Mouse (Mus musculus): ENCODE measurements around the gene Olfr1134. TPM values are rescaled to one million over a fixed set of nuclear protein-coding genes. Genes with fewer than 3 reads are reported as not detected.
"Not testable (repeated sequence)": the region's sequence is repeated elsewhere in the genome, so short reads cannot be mapped to it uniquely, and the experiment has no call there.

Olfr1134 gene
- not detected for total RNA-seq (2021)

DNA sequence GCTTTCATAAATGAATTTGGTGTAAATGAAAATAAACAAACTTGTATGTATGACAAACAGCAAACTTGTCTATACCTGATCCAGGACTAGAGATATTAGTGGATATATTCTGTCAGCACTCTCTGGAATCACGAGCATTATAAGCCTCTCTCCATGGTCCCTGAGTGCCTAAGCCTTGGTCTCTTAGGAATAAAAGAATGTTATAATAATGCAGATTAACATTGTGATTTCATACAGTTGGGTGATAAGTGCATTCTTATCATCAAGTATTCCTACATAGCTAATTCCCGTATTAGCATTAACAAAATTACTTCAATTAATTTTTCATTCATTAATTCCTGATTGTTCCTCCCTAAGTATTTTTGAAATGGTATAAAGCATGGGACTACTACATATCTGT lies at the start of gene Olfr1134:
Olfr1134 (minus strand) TSS at position 101 of the 400 bp plus-strand sequence.
- intact Hi-C loops (cut with DNase I) = no loop called here
- DNase-seq (ENCODE audit: extremely low spot score in 1 of 2, low spot score in 2 of 2) = no peak

DNA sequence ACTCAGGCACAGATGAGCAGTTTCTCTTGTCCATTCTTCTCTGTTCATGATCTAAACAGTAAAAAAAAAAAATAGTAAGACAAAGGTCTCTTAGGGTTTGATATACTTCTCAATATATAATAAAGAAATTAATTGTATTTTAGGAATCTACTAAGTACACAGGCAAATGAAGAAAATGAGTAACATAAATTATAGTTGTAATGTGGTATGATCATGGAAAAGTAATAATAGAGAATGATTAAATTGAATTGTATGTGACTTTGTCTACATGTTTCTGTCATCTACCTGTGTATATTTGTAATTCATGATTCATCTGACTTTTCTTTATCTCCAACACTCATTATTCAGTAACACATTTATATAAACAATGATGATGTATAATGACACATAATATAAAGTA lies 35.6 kb upstream of the Olfr1134 start, which contains the start of gene Olfr1136:
Olfr1136 (minus strand) TSS at position 101 of the 400 bp plus-strand sequence.
- intact Hi-C loops (cut with DNase I) = no loop called here
- no peak for DNase-seq (ENCODE audit: extremely low spot score in 1 of 2, low spot score in 2 of 2)

- no peak for DNase-seq (ENCODE audit: extremely low spot score in 1 of 2, low spot score in 2 of 2)
- intact Hi-C loops (cut with DNase I) = no loop called here
Measured at GRCm38 (mm10) chr2:87673564-87673963, 15.3 kb upstream of the Olfr1134 start, which contains the start of gene Olfr1135. Gene Olfr1135 (minus strand): TSS chr2:87673664.

DNA sequence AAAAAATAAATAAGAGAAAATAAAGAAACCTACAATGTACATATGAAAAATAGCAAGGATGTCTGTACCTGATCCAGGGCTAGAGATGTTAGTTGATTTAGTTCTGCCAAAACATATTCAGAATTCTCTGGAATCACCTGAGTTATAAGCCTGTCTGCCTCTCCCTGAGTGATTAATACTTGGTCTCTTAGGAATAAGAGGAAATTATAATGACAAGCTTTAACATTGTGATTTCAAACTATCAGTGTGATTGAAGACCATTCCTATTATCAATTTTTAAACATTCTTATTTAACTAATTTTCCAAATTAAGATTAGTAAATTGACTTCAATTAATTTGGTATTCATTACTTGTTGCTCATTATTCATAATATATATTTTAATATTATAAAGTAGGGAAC lies 11.0 kb downstream of the Olfr1134 start, which contains the start of gene Olfr1133:
Olfr1133 (minus strand) TSS at position 101 of the 400 bp plus-strand sequence.
- intact Hi-C loops (cut with DNase I) = no loop called here
- DNase-seq (ENCODE audit: extremely low spot score in 1 of 2, low spot score in 2 of 2) = no peak

GRCm38 (mm10) chr2:87642441-87642840 lies 15.8 kb downstream of the Olfr1134 start:
- intact Hi-C loops (cut with DNase I) = no loop called here
- no peak for DNase-seq (ENCODE audit: extremely low spot score in 1 of 2, low spot score in 2 of 2)

- intact Hi-C loops (cut with DNase I) = no loop called here
Measured at GRCm38 (mm10) chr2:87637435-87637834, 20.8 kb downstream of the Olfr1134 start, which contains the start of gene Olfr1132. Gene Olfr1132 (minus strand): TSS chr2:87637535.

GRCm38 (mm10) chr2:87626804-87627203 lies 31.5 kb downstream of the Olfr1134 start, which contains the start of gene Olfr1131:
Gene Olfr1131 (plus strand): TSS chr2:87627104.
- DNase-seq (ENCODE audit: extremely low spot score in 1 of 2, low spot score in 2 of 2) = no peak
- intact Hi-C loops (cut with DNase I) = no loop called here

More at GRCm38 (mm10) chr2:87637435-87637834, 20.8 kb downstream of the Olfr1134 start, which contains the start of gene Olfr1132:
- DNase-seq (ENCODE audit: extremely low spot score in 1 of 2, low spot score in 2 of 2) = no peak

GRCm38 (mm10) chr2:87605912-87606311 lies 52.3 kb downstream of the Olfr1134 start, which contains the start of gene Olfr1130:
Gene Olfr1130 (plus strand): TSS chr2:87606212.
- intact Hi-C loops (cut with DNase I); DNase-seq (ENCODE audit: extremely low spot score in 1 of 2, low spot score in 2 of 2): not testable (repeated sequence)

Other genes with a start within 250 kb of the Olfr1134 start
- gene Olfr1123, start 241.8 kb downstream of the Olfr1134 start, total RNA-seq (2021) = not detected
- not detected for gene Olfr1124, start 228.2 kb downstream of the Olfr1134 start, total RNA-seq (2021)
- not detected for gene Olfr1126, start 204.5 kb downstream of the Olfr1134 start, total RNA-seq (2021)
- not detected for gene Pramel7, start 161.4 kb downstream of the Olfr1134 start, total RNA-seq (2021)
- gene Pramel6, start 151.9 kb downstream of the Olfr1134 start, total RNA-seq (2021) = not detected
- not detected for gene Olfr153, start 126.7 kb downstream of the Olfr1134 start, total RNA-seq (2021)
- not detected for gene Olfr1128, start 112.9 kb downstream of the Olfr1134 start, total RNA-seq (2021)
- gene Olfr1129, start 84.6 kb downstream of the Olfr1134 start, total RNA-seq (2021) = not detected
- gene Olfr1130, start 52.2 kb downstream of the Olfr1134 start, total RNA-seq (2021) = not detected
- not detected for gene Olfr1131, start 31.4 kb downstream of the Olfr1134 start, total RNA-seq (2021)
- gene Olfr1132, start 20.9 kb downstream of the Olfr1134 start, total RNA-seq (2021) = not detected
- gene Olfr1133, start 11.1 kb downstream of the Olfr1134 start, total RNA-seq (2021) = not detected
- not detected for gene Olfr1135, start 15.2 kb upstream of the Olfr1134 start, total RNA-seq (2021)
- gene Olfr1136, start 35.5 kb upstream of the Olfr1134 start, total RNA-seq (2021) = not detected
- not detected for gene Olfr1137, start 54.7 kb upstream of the Olfr1134 start, total RNA-seq (2021)
- gene Olfr1138, start 81.5 kb upstream of the Olfr1134 start, total RNA-seq (2021) = not detected
- not detected for gene Olfr1140, start 85.3 kb upstream of the Olfr1134 start, total RNA-seq (2021)
- gene Olfr1141, start 95.5 kb upstream of the Olfr1134 start, total RNA-seq (2021) = not detected
- gene Olfr152, start 121.0 kb upstream of the Olfr1134 start, total RNA-seq (2021) = not detected
- not detected for gene Olfr1143, start 142.1 kb upstream of the Olfr1134 start, total RNA-seq (2021)
- not detected for gene Olfr1145, start 151.4 kb upstream of the Olfr1134 start, total RNA-seq (2021)
- not detected for gene Olfr1148, start 172.1 kb upstream of the Olfr1134 start, total RNA-seq (2021)
- not detected for gene Olfr1150-ps1, start 185.5 kb upstream of the Olfr1134 start, total RNA-seq (2021)
- gene Olfr1151, start 197.4 kb upstream of the Olfr1134 start, total RNA-seq (2021) = not detected
- not detected for gene Olfr1152, start 208.0 kb upstream of the Olfr1134 start, total RNA-seq (2021)
- gene Olfr1153, start 236.5 kb upstream of the Olfr1134 start, total RNA-seq (2021) = not detected
- gene Olfr1154, start 246.7 kb upstream of the Olfr1134 start, total RNA-seq (2021) = not detected